Mouse (Mus musculus) R1 (cell line): ENCODE data around the gene Ryr3.
A peak's percentile ranks its signal among the peaks of the same experiment; 100 is the strongest.

ENCODE experiments used
- DNase-seq: peaks from one replicate; pipeline ENCODE4 v3.0.0-alpha.2; 2018; ENCODE audit warnings: low read depth, low spot score

Ryr3 gene

DNA sequence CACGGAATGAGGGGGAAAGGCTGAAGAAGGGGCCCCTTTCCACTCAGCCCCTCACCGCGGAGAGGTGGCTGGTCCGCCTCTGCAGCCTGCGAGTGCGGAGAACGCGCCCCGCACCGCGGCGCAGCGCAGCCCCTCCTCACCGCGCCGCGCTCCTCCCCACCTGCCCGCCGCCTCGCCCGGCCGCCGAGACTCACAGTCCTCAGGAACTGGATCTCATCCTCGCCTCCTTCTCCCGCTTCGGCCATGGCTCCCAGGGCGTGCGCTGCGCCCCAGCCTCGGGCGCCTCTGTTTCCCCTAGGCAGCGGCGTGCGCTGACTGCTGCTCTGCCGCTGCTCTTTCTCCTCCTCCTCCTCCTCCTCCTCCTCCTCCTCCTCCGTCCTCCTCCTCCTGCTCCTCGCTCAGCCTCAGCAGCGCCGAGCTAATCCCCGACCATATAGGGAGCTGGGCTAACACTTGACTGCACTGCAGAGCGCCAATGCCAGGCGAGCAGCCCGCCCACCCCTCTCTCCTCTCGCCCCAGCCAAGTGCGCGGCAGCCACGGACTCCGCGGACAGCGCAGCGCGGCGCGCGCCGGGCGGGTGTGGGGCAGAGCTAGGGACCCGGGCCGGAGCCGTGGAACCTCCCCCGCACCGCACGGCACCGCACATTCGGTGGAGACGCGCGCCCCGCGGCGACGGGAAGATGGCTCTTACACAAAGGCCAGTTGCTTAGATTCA, at the start of gene Ryr3:
Gene Ryr3 (minus strand): TSS at position 351 of the 716 bp plus-strand sequence.
- peak; percentile 67 for DNase-seq

DNA sequence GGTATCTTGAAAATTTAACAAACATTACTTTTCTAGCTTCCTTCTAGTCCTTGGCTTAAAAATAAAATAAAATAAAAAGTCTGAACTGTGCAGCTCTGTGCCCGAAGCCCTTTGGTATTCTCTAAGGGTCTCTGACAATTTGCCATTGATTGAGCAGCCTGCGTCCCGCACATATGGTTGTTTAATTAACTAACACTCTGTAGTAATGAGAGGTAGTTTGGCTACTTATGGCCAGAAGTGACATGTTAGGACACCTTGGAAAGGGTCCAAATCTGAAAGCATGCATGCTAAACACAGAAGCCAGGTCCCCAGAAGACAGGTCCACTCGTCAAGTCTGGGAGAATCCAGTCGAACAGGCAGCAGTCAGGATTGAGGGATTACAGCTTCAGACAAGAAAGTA, 22.0 kb upstream of the Ryr3 start:
- DNase-seq, result no peak

DNA sequence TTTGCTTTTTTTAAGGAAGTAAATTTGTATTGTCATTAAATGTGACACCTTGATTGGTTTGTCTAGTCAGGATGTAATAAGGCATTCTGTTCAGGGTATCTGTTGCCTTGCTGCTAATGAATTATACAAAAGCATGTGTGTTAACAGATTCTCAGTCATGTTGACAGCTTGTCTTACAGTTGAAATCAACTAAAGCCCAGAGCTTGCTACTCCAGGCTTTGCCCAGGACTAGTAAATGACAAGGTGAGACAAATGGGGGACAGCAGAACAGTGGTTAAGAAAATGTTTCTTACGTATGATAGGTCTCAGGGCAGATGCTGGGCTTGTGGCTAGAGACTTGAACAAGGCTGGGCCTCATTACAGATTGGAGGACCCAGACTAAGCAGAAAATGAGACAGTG, 20.1 kb upstream of the Ryr3 start:
- DNase-seq, result no peak

DNA sequence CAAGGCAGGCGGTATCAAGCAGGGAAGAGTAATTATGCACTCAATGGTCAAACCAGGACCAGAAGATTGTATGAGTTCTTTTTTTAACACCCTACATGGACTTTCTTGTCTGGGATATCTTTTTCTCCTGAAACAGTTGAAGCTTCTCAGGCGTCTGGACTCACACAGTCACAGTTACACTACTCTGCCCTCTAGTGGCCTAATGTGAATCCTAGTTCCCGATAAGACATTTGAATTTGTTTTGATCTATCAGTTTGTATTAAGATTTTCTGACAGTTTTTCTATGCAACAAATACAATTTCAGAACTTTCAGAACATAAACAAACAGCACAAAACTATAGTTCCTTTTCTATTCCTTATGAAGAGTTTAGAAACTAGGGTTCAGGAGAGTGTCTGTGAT, 17.7 kb upstream of the Ryr3 start:
- peak; percentile 49 for DNase-seq

DNA sequence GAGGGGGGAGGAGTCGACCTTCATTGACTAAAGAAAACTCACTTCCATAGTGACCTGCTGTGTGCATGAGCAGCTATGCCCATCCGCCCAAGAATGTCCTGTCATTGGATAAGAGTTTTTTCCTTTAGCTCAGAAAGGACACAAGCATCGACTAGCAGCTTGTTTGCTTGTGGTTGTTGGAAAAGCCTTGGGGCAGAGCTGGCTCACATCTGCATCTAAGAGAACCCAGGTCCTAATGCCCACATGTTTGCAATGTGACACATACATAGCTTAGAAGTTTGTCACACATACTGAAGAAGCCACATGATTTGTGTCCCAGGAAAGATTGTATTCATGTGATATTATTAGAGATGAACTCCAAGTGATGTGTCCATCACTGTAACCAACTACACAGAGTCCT, 16.5 kb upstream of the Ryr3 start:
- no peak for DNase-seq

DNA sequence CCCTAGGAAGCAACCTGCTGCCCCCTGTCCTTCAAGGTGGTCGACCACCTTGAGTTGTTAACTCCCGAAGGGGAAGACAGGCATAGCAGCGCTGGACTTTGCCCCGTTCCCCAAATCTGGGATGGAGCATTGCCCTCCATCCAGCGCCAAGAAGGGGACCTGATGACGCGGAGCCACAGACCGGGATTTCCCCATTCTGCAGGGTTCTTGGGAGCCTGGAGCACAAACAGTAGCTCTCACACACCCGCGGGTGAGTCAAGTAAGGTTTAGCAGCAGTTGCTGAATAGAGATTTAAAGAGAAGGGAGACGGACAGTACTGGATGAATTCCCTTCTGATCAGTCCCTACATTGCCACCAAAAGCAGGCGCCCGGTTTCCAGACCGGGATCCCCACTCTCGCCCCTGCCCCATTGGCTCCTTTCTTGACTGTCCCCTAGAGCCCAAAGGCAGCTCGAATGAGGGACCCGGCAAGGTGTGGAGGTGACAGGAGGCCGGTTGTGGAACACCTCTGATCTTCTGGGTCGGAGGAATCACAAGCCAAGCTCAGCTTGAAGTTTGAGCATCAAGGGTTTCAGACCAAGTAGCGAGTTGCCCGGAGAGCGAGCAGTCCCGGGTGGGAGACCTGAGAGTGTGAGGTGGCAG, 671 bp downstream of the Ryr3 start:
- peak; percentile 38 for DNase-seq

DNA sequence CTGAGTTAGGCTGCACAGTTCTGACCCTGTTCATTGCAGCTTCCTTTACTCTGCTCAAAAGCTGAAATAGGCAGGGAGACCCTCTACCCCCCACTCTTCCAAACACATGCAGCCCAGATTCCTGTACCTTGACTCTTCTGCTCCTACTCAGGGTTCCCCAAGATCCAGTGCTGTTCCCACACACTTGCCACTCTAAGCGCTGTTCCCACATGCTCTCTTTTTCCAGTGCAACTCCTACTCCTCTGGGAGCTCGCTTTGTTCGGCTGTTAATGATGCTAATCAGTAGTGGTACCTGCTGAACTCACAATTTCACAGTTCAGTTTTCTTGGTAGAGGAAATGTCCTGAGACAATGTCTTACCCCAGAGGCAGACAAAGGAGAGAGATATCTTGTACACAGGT, 6.9 kb downstream of the Ryr3 start:
- DNase-seq, result no peak

DNA sequence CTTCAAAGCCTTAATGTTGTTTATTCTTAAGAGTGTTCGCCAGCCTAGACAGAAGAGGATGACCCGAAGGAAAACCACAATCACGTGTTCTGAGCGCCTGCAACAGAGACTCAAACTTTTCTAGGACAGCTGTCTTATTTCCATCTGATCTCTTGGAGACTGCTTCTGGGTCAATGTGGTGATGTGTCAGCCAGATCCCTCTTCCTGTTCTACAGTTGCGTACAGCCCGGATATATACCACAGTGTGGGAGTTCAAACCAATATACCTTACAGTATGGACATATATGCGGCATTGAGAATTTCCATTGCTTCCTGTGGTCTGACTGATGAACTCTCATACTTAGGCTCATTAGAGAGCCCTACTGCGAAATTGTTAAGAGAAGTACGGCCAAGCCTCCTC, 7.6 kb downstream of the Ryr3 start:
- no peak for DNase-seq

DNA sequence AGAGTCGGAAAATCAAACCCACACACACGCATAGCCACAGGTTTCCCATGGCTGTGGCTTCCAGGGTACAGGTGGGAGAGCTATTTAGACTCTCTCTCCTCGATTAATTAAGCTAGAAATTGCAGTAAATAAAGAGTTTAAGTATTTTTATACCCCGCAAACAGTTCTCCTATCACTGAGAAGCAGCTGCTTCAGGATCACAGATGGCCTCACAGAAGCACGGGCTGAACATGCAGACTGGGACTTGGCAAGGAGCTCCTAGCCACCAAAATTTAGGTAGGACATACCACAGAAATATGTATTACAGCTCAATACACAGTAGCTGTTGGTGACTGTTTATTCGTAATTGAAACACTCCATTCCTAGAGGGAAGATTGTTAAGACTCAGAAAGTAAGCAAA, 14.0 kb downstream of the Ryr3 start:
- no peak for DNase-seq

DNA sequence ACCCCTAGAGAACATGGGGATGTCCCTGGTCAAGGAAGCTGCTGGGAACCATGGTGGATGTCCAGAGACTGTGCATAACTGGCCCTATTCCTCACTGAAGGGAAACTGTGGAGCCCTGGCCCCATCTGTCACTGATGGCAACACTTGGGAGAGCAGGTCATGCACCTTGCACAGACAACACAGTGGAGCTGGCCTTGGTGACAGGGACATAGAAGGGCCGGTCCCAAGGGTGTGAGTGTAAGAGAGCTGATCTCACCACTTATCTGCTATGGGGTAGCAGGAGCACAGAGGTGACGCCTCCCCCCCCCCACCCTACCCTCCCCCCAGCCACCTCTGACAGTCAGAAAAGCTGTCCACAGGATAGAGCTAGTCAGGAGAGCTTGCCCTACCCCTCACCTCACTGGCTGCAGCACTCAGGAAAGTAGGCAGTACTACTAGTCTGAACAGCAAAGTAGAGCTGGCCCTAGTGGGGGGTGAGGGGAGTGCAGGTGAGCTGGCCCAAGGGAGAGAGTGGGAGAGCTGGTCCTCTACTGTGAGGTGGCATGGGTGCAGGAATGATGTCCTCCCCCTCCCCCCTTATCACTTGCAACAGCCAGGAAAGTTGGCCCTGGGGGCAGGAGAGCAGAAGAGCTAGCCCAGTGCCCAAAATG, 17.7 kb downstream of the Ryr3 start:
- DNase-seq, result no peak

DNA sequence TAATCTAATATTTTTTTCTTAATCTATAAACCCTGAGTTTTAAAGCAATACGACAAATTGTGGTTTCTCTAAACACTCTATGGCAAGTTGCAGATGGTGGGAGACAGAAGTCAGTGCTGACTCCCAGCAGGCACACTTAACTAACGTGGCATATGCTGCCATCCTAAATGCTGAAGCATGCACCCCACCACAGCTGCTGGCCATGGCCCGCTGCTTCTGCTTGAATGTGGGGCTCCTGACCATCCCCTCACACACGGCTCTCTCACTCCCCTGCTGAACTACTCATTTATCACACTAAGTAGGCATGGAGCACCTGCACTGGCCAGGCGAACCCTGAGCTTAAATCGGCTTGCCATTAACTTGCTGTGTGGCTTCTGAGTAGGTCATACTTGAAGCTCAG, 29.7 kb downstream of the Ryr3 start:
- DNase-seq, result no peak

DNA sequence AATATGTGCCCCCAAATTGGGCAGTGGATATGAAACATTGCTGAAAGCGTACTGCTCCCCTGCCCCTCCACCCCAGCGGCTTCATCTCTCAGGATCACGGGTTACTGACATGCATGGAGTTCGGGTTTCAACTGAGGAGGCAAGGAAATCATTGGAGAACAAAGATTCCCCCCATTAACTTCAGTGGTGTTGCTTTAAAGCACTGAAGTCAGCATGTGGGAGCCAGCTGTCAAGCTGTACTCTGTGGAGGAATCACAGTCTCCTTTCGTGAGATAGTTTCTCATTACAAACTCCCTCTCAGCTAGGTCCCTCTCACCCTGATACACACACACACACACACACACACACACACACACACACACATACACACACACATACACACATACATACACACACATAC, 35.2 kb downstream of the Ryr3 start:
- DNase-seq, result no peak

DNA sequence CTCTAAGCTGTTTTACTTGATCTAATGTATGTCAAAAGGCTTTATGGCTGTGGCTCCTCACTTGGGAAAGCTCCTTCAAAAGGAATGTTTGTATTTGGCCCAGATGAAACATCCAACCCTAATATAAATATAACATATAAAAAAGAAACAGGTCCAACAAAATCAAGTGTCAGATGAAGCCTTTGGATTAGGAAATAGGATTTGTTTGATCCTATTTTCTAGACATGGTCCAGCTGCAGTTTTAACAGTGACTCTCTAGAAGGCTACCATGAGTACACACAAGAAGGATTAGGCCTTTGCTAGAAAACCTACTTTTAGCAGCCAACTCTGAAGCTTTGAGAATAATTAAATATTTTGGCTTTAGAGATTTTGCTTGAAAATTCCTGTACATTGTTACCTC, 38.8 kb downstream of the Ryr3 start:
- DNase-seq, result no peak

DNA sequence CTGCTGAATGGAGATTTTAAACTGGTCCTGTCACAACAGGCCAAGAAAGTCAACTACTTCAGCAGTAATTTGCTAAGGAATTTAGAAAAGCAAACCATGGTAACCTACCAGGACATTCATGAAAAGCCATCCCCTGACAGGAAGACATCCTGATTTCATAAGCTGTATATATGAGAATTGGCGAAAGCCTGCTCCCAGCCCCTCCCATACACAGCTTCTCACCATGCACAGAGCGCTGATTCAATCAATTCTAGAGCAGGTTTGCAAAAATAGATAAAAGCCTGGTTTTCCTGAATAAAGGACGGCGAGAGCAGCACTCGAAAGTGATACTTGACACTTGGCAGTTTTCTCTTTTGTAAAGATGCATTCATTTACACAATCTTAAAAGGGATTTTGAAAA, 40.6 kb downstream of the Ryr3 start:
- peak; percentile 4 for DNase-seq

DNA sequence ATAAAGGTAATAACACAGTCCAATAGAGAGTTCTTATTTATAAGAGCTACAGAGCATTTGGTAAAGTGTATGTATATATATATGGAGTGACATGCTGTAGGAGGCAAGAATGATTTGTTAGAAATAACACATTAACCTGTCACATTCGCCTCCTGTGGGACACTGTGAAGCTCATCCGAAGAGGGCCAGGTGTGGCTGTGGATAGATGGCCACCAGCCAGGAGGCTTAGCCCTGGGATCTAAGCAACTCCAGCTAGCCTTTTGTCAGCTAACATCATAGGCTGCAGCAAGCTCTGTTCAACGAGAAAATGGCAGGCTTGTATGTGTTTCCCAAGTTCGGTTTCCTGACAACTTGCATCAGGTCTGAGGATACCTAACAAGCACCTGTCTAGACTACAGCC, 48.8 kb downstream of the Ryr3 start:
- no peak for DNase-seq

DNA sequence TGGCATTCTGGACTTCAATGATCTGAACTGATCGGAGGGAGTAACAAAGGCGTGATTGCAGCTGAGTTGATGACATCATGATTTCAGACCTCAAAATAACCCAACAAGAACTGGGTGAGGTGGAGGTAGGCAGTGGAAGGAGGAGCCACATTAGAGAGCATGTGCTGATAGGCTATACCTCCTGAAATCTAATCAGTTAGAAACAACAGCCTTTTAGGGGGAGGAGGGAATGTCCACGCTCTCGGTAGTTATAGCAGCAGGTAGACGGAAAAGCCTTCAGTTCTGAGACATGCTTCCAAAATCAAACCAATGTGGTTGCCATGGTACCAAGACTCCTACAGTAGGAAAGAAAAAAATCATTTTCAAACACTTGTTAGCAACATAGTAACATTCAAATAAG, 55.4 kb downstream of the Ryr3 start:
- peak; percentile 3 for DNase-seq

DNA sequence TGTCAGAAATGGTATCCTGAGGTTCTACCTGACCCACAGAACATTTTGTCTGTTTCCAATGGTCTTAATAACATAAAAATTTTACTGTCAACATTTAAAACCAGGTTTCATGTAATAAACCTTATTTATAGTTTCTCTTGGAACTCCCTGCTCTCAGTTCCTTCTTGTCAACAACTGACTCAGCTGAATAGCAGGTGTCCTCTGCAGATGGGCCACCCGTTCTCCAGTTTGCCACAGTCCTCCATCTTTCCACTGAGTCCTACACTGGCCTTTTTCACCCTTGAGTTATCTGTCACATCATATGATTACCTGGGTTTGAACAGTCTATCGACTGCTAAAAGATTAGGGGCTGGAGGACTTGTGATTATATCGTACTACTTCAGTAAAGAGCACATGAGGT, 79.1 kb downstream of the Ryr3 start:
- DNase-seq, result no peak

DNA sequence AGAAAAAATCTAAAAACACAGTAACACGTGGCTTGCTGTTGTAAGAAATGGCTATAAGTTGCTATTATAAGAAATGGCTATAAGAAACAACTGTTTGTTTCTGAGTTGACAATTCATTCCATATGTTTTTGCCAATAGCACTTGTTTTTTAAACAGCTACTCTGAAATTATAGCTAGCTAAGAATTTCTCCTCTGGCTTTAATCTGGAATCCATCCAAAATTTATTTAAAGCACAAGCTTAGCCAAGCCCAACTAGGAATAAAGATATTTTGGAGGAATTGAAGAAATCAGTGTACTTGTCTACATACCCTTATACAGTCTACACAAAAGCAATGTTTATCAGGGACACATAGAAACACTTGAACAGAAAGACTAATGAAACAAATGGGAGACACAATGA, 93.4 kb downstream of the Ryr3 start:
- DNase-seq, result no peak

DNA sequence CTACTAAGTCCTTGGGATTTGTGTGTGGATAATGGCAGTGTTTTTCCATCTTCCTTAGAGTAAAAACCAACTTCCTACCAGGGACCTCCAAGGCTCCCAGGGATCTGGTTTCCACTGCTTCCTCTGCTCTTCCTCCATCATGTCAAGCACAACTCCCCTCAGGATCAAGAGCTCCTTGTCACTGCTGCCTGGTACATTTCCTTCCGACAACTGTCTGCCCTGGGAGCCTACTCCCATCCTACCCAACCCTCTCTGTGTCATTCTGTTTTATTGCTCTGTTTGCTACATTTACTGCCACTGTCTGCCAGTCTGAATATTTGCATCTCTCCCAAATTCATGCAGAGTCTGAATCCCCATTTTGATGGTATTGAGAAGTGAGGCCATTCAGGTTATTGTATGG, 97.8 kb downstream of the Ryr3 start:
- DNase-seq, result no peak

DNA sequence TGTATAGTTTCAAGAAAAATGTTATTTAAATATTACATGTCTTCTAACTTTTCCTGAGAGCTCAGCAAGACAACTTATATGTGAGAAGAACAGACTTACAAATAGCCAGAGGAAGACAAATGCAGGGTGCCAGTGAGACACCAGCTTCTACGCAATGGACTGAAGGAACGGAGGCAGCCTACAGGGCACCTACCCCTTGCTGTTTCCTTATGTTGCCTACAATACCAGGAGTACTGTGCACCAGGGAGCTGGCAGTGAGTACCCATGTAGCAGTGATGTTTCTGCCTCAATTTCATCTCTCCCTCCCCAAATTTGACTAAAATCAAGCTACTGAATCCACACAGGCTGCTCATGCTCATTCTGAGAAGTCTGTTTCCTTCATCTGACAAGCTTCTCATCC, 100.1 kb downstream of the Ryr3 start:
- DNase-seq, result no peak

DNA sequence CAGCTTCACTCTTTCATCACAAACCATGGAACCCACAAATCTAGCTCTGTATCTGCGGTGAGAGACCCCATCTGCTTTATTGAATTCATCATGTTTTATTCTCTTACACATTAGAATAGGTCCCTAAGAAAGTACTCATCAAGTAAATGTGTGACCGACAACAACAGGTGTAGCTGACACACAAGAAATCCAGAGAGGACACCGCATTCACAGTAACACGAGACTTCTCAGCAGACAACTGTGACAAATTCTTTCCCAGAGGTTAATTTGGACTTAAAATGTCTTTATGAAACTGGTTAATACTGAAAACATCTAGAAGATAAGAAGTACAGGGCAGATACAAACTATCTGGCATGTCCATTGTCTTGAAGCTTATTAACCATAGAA, 101.0 kb downstream of the Ryr3 start:
- DNase-seq, result no peak

DNA sequence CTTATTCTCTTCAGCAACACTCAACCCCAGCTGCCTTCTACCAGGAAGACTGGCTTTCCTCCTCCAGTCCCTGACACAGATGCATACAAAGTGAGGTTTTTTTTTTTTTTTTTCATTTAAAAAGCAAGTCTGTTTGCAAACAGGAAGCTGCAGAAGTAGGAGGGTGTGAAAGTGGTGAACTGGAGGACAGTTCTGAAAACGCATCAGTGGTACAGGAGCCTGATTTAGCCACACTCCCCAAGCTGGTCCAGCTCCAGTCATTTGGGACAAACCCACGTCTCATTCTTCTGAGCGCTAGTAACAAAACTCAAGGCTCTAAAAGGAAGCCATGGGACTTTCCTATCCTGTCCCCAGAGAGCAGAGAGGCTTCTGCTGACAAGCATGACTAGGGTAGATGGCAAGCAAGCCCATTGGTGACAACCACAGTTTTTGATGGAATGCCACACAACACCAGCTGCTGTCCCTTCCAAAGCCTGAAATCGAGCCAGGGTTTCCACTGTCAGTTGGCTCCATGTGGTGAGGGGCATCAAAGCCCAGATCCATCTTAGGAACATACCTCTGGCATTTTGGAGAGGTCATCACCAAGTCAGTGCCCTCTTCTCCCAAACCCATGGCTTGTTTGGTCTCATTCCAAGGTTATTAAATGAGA, 101.5 kb downstream of the Ryr3 start:
- no peak for DNase-seq

DNA sequence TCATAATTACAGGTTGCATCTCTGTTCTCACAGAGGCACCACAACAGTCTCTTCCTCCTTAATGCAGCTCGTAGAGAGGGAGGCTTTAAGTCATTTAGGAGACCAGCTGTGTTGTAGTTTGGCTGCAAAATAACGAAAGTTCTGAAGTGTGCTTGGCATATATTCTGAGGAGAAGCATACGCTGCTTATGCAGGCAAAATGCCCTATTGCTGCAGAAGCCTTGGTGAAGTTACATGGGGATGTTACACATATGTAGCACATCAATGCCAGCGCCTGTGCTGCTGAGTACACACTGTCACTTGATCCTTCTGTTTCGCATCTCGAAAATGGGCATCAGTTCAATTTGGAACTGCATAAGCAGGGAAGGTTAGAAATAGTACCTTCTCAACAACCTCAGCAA, 112.3 kb downstream of the Ryr3 start:
- DNase-seq, result no peak
